Mouse (Mus musculus): Measurements from ENCODE around the gene Grb14.

- TF ChIP-seq CTCF (IDR thresholded peaks at IDR 0.05; ENCODE audit: low read depth, low read length) (no peak), POLR2AphosphoS5 (IDR thresholded peaks at IDR 0.05; ENCODE audit: insufficient replicate concordance, low read depth, low read length) (no peak), TAL1 (conservative IDR thresholded peaks at IDR 0.05; ENCODE audit: low read depth, low read length) (no peak)
Measured at GRCm38 (mm10) chr2:65010105-65010504, 14.7 kb downstream of the Grb14 start.

Data from G1E (cell line).